Mouse (Mus musculus): ENCODE results near the gene Hormad1. TPM values are rescaled to one million over a fixed set of nuclear protein-coding genes. Genes with fewer than 3 reads are reported as not detected.
"Not testable (repeated sequence)": the region's sequence is repeated elsewhere in the genome, so short reads cannot be mapped to it uniquely, and the experiment has no call there.

Gene Hormad1
- total and polyA plus RNA-seq, 3 experiments, result 0.11 TPM; not detected in 2

DNA sequence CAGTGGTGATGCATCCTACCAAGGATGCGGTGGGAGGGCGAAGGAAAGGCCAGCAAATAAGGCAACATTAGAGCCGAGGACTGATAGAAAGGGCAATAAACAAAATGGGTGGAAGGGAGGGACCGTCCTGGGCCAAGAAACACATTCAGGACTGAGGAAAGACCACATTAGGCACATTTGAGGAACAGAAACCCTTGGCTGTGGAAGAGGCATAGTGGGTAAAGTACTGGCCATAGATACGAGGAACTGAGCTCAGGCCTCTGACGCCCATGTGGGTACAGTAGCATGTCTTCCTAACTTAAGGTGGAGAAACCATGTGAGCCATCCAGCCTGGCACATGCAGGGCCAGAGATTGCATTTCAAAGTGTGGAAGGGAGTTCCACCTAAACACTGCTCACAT is 29.7 kb upstream of the Hormad1 start:
- H3K36me3 ChIP-seq (replicated peaks), result no peaks in the 10 kb centered on the region
- DNase-seq (ENCODE audit: low spot score) (no peak), ATAC-seq (ENCODE audit: extremely low read depth, insufficient number of reproducible peaks, low FRiP score, poor library complexity, severe bottlenecking) (no peak)
- H3K27me3 ChIP-seq (ENCODE audit: insufficient read depth, low read length), result peaks cover 14% of the 10 kb centered on the region
- TF ChIP-seq TAL1 (conservative IDR thresholded peaks at IDR 0.05; ENCODE audit: low read depth, low read length) (no peak), POLR2AphosphoS5 (IDR thresholded peaks at IDR 0.05; ENCODE audit: insufficient replicate concordance, low read depth, low read length) (no peak), GATA1 (IDR thresholded peaks at IDR 0.05; ENCODE audit: borderline replicate concordance, low read length) (no peak), GATA2 (IDR thresholded peaks at IDR 0.05; ENCODE audit: borderline replicate concordance, low read depth, low read length) (no peak), CTCF (IDR thresholded peaks at IDR 0.05; ENCODE audit: low read depth, low read length) (no peak)
- H3K4me1 ChIP-seq (ENCODE audit: insufficient read depth, low read depth, low read length), result peaks cover 11% of the 10 kb centered on the region
- no peaks in the 10 kb centered on the region for H3K9me3 ChIP-seq (replicated peaks)
- H3K4me3 ChIP-seq (ENCODE audit: low read depth, low read length), result no peak overlapping the region

DNA sequence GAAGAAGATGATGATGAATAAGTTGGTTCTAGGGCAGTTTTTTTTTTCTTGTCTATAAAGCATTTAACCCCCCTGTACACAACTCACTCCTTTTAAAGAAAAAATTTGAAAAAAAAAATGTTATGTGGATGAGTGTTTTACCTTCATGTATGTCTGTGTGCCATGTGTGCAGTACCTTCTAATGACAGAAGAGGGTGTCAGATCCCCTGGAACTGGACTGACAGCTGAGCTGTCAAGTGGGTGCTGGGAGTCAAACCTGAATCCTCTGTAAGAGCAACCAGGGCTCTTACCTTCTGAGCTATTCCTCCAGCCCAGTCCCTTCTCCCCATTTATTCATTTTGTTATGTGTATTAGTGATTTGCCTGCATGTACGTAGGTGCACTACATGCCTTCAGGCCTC is 28.5 kb upstream of the Hormad1 start:
- Histone ChIP-seq H3K4me3 (ENCODE audit: low read depth, low read length) (no peak overlapping the region), H3K4me1 (ENCODE audit: insufficient read depth, low read depth, low read length) (peaks cover 11% of the 10 kb centered on the region), H3K27me3 (ENCODE audit: insufficient read depth, low read length) (peaks cover 14% of the 10 kb centered on the region), H3K9me3 (replicated peaks) (peaks cover 3% of the 10 kb centered on the region; the same call in 1 of the 2 replicates), H3K36me3 (replicated peaks) (no peaks in the 10 kb centered on the region)
- ATAC-seq (ENCODE audit: extremely low read depth, insufficient number of reproducible peaks, low FRiP score, poor library complexity, severe bottlenecking) (no peak), DNase-seq (ENCODE audit: low spot score) (no peak)
- TF ChIP-seq TAL1 (conservative IDR thresholded peaks at IDR 0.05; ENCODE audit: low read depth, low read length) (no peak), POLR2AphosphoS5 (IDR thresholded peaks at IDR 0.05; ENCODE audit: insufficient replicate concordance, low read depth, low read length) (no peak), GATA1 (IDR thresholded peaks at IDR 0.05; ENCODE audit: borderline replicate concordance, low read length) (no peak), CTCF (IDR thresholded peaks at IDR 0.05; ENCODE audit: low read depth, low read length) (no peak), GATA2 (IDR thresholded peaks at IDR 0.05; ENCODE audit: borderline replicate concordance, low read depth, low read length) (no peak)

DNA sequence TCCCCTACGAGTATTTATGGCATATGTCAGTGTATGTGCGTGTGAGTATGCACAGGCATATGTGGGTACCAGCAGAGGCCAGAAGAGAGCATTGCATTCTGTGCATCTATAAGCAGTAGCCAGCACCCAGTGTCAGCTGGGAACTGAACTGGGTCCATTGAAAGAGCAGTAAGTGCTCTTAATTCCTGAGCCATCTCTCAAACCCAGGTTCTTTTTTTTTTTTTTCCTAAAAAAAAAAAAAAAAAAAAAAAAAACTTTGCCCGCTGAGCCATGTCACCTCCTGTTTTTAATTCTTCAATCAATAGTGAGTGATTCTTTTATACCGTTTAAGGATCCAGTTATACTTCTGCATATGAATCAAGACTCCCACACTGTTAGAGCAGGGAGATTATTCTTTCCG is 26.1 kb upstream of the Hormad1 start:
- ATAC-seq (ENCODE audit: extremely low read depth, insufficient number of reproducible peaks, low FRiP score, poor library complexity, severe bottlenecking), result no peak
- H3K27me3 ChIP-seq (ENCODE audit: insufficient read depth, low read length), result peaks cover 13% of the 10 kb centered on the region
- no peak for DNase-seq (ENCODE audit: low spot score)
- H3K4me3 ChIP-seq (ENCODE audit: low read depth, low read length), result no peak overlapping the region
- no peaks in the 10 kb centered on the region for H3K36me3 ChIP-seq (replicated peaks)
- peaks cover 3% of the 10 kb centered on the region; the same call in 1 of the 2 replicates for H3K9me3 ChIP-seq (replicated peaks)
- TF ChIP-seq GATA2 (IDR thresholded peaks at IDR 0.05; ENCODE audit: borderline replicate concordance, low read depth, low read length) (no peak), GATA1 (IDR thresholded peaks at IDR 0.05; ENCODE audit: borderline replicate concordance, low read length) (no peak), TAL1 (conservative IDR thresholded peaks at IDR 0.05; ENCODE audit: low read depth, low read length) (no peak), POLR2AphosphoS5 (IDR thresholded peaks at IDR 0.05; ENCODE audit: insufficient replicate concordance, low read depth, low read length) (no peak), CTCF (IDR thresholded peaks at IDR 0.05; ENCODE audit: low read depth, low read length) (no peak)
- peaks cover 4% of the 10 kb centered on the region for H3K4me1 ChIP-seq (ENCODE audit: insufficient read depth, low read depth, low read length)

DNA sequence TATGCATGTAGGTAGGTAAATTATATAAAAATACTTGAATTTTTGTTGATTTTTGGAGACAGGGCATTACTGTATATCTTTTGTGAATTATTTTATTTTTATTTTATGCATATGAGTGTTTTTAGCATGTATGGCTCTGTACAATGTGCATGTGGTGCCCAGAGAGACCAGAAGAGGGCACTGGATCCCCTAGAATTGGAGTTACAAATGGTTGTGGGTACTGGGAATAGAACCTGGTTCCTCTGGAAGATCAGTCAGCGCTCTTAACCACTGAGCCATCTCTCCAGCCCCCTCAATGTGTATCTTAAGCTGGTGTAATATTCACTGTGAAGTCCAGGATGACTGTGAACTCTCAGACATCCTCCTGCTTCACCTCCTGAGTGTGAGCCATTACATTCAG is 24.6 kb upstream of the Hormad1 start:
- H3K4me3 ChIP-seq (ENCODE audit: low read depth, low read length), result no peak overlapping the region
- peaks cover 4% of the 10 kb centered on the region for H3K4me1 ChIP-seq (ENCODE audit: insufficient read depth, low read depth, low read length)
- H3K27me3 ChIP-seq (ENCODE audit: insufficient read depth, low read length), result peaks cover 11% of the 10 kb centered on the region
- no peak for TF ChIP-seq GATA1 (IDR thresholded peaks at IDR 0.05; ENCODE audit: borderline replicate concordance, low read length)
- no peak for TF ChIP-seq TAL1 (conservative IDR thresholded peaks at IDR 0.05; ENCODE audit: low read depth, low read length)
- TF ChIP-seq GATA2 (IDR thresholded peaks at IDR 0.05; ENCODE audit: borderline replicate concordance, low read depth, low read length), result no peak
- TF ChIP-seq POLR2AphosphoS5 (IDR thresholded peaks at IDR 0.05; ENCODE audit: insufficient replicate concordance, low read depth, low read length), result no peak
- no peak for TF ChIP-seq CTCF (IDR thresholded peaks at IDR 0.05; ENCODE audit: low read depth, low read length)
- H3K36me3 ChIP-seq (replicated peaks), result no peaks in the 10 kb centered on the region
- peaks cover 3% of the 10 kb centered on the region; the same call in 1 of the 2 replicates for H3K9me3 ChIP-seq (replicated peaks)
- DNase-seq (ENCODE audit: low spot score), result no peak
- no peak for ATAC-seq (ENCODE audit: extremely low read depth, insufficient number of reproducible peaks, low FRiP score, poor library complexity, severe bottlenecking)

DNA sequence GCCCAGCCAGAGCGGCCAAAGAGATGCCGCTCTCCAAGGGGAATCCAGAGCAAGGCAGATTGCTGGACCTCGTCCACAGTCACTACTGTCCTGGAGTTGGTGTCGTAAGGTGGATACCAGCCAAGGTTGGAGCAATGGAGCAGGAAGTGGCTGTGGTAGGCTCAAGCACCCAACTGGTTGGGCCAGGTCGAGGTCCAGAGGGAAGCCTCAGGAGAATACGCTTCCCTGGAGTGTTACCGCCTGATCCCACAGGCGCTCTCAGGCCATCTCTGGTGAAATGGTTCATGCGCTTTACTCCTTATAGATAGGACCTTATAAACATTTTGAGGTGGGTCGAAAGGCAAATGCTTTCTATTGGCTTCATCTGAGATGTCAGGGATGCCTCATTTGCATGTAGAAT is 20.5 kb upstream of the Hormad1 start:
- no peak overlapping the region for H3K4me3 ChIP-seq (ENCODE audit: low read depth, low read length)

DNA sequence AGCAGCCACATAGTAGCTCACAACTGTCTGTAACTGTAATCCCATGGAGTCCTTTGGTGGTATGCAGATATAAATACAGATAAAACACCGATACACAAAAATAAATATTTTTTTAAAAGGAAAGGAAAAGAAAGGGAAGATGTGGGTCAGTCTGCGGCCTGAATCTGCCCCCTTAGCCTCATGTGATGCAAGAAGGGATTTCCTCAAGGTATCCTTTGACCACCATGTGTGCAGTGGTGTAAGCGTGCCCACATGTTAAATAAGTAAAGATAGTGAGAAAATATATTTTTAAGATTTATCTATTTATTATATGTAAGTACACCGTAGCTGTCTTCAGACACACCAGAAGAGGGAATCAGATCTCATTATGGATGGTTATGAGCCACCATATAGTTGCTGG is 19.6 kb upstream of the Hormad1 start:
- DNase-seq (ENCODE audit: low spot score), result no peak
- TF ChIP-seq GATA2 (IDR thresholded peaks at IDR 0.05; ENCODE audit: borderline replicate concordance, low read depth, low read length) (no peak), CTCF (IDR thresholded peaks at IDR 0.05; ENCODE audit: low read depth, low read length) (no peak), POLR2AphosphoS5 (IDR thresholded peaks at IDR 0.05; ENCODE audit: insufficient replicate concordance, low read depth, low read length) (no peak)
- peaks cover 3% of the 10 kb centered on the region; the same call in 1 of the 2 replicates for H3K4me1 ChIP-seq (ENCODE audit: insufficient read depth, low read depth, low read length)
- no peak for ATAC-seq (ENCODE audit: extremely low read depth, insufficient number of reproducible peaks, low FRiP score, poor library complexity, severe bottlenecking)
- peaks cover 16% of the 10 kb centered on the region for H3K27me3 ChIP-seq (ENCODE audit: insufficient read depth, low read length)
- H3K36me3 ChIP-seq (replicated peaks), result no peaks in the 10 kb centered on the region
- no peak overlapping the region for H3K4me3 ChIP-seq (ENCODE audit: low read depth, low read length)
- H3K9me3 ChIP-seq (replicated peaks), result peaks cover 3% of the 10 kb centered on the region; the same call in 1 of the 2 replicates

More for the DNA sequence above, 20.5 kb upstream of the Hormad1 start:
- no peaks in the 10 kb centered on the region for H3K36me3 ChIP-seq (replicated peaks)
- no peak for TF ChIP-seq TAL1 (conservative IDR thresholded peaks at IDR 0.05; ENCODE audit: low read depth, low read length)
- no peak for TF ChIP-seq POLR2AphosphoS5 (IDR thresholded peaks at IDR 0.05; ENCODE audit: insufficient replicate concordance, low read depth, low read length)
- no peak for TF ChIP-seq GATA1 (IDR thresholded peaks at IDR 0.05; ENCODE audit: borderline replicate concordance, low read length)
- no peak for TF ChIP-seq GATA2 (IDR thresholded peaks at IDR 0.05; ENCODE audit: borderline replicate concordance, low read depth, low read length)
- no peak for TF ChIP-seq CTCF (IDR thresholded peaks at IDR 0.05; ENCODE audit: low read depth, low read length)
- DNase-seq (ENCODE audit: low spot score) (no peak), ATAC-seq (ENCODE audit: extremely low read depth, insufficient number of reproducible peaks, low FRiP score, poor library complexity, severe bottlenecking) (no peak)
- peaks cover 3% of the 10 kb centered on the region; the same call in 1 of the 2 replicates for H3K9me3 ChIP-seq (replicated peaks)
- H3K4me1 ChIP-seq (ENCODE audit: insufficient read depth, low read depth, low read length), result peaks cover 3% of the 10 kb centered on the region; the same call in 1 of the 2 replicates
- H3K27me3 ChIP-seq (ENCODE audit: insufficient read depth, low read length), result peaks cover 10% of the 10 kb centered on the region

DNA sequence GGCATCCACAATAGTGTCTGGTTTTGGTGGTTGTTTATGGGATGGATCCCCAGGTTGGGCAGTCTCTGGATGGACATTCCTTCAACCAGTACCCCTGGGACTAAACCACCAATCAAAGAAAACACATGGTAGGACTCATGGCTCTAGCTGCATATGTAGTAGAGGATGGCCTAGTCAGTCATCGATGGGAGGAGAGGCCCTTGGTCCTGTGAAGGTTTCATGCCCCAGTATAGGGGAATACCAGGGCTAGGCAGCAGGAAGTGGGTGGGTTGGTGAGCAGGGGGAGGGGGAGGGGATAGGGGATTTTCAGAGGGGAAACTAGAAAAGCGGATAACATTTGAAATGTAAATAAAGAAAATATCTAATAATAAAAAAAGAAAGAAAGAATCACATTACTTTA is 18.3 kb upstream of the Hormad1 start:
- H3K27me3 ChIP-seq (ENCODE audit: insufficient read depth, low read length), result peaks cover 24% of the 10 kb centered on the region
- not testable (repeated sequence) for H3K4me1 ChIP-seq (ENCODE audit: insufficient read depth, low read depth, low read length); ATAC-seq (ENCODE audit: extremely low read depth, insufficient number of reproducible peaks, low FRiP score, poor library complexity, severe bottlenecking); H3K9me3 ChIP-seq (replicated peaks); H3K4me3 ChIP-seq (ENCODE audit: low read depth, low read length); H3K36me3 ChIP-seq (replicated peaks); DNase-seq (ENCODE audit: low spot score)
